Mouse (Mus musculus): ENCODE results near the gene Pde3a. TPM values are rescaled to one million over a fixed set of nuclear protein-coding genes. Genes with fewer than 3 reads are reported as not detected.

Gene Pde3a
- total RNA-seq, 1 experiment from 2014 or later = 0.10 TPM

DNA sequence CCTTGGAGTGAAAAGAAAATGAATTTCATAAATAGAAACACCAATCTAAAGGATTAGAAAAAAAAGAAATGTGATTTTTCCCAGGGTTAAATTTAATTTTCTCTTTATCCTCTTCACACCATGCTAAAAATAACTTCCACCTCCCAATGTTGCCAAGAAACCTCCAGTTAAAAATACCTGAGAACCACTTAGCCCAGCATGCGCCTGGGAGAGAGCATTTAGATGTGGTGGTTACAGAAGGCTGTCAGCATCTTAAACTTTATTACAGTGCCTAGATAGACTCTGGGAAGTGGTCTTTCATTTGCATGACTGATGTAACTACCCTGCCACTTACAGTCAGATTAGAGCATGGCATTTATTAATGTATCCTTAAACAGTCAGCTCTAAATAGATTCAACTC is 292.1 kb downstream of the Pde3a start:
- ATAC-seq (replicated peaks; ENCODE audit: insufficient number of reproducible peaks, low FRiP score, low TSS enrichment, poor library complexity, severe bottlenecking) = no peak

DNA sequence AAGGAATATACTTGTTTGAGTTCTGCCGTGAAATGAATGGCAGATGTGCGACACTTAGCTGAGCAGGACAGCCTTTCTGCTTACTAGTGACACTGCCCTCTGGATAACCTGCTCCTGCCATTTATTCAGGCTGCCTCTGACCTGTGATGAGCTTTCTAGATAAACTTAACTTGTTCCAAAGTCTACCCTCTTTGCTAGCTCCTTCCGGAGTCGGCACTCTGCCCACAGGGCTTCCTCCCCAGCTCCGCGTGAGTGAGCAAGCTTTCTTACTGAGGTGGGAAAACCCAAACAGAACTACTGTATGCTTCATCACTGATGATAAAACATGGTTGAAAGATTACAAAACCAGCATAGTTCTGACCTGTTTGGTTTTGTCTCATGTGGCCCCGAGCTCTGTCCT is 294.3 kb downstream of the Pde3a start:
- no peak for ATAC-seq (replicated peaks; ENCODE audit: insufficient number of reproducible peaks, low FRiP score, low TSS enrichment, poor library complexity, severe bottlenecking)
